Mouse (Mus musculus): Measurements from ENCODE around the gene Zfhx3. TPM values are rescaled to one million over a fixed set of nuclear protein-coding genes. Genes with fewer than 3 reads are reported as not detected.

The Zfhx3 gene
- total and polyA plus RNA-seq, 3 experiments = 0.23 to 2.5 TPM; not detected in 1

DNA sequence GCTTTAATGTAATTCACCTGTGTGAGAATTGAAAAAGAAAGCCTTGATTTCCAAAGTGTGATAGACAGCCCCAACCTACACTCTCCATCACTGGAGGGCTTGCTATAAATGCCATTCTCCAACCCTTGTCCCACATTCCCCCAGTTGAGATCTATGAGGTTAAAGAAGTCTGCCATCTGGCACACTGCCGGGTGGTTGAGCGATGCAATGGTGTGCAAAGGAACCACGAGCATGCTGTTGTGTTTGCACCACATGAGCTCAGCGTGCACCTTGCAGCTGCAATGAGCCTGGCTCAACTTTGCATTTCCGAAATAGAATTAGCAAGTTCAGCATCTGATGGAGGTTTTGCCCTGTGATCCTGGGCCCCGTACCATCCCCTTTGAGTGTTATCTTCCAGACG is 575.7 kb downstream of the Zfhx3 start:
- Histone ChIP-seq H3K9ac (ENCODE audit: control insufficient read depth, low read depth, low read length, poor library complexity, severe bottlenecking) (no peak overlapping the region), H3K36me3 (ENCODE audit: control insufficient read depth in 1 of 2, insufficient read depth in 2 of 2, low read length in 2 of 2) (no peaks in the 10 kb centered on the region), H3K27me3 (ENCODE audit: control insufficient read depth in 1 of 2, insufficient read depth in 2 of 2, low read length in 2 of 2) (no peaks in the 10 kb centered on the region), H3K27ac (ENCODE audit: control insufficient read depth, low read depth, low read length) (no peak overlapping the region), H3K79me2 (ENCODE audit: control insufficient read depth, insufficient read depth, low read length, poor library complexity) (no peaks in the 10 kb centered on the region), H3K4me1 (ENCODE audit: control insufficient read depth in 1 of 2, insufficient read depth in 2 of 2, low read length in 2 of 2) (no peaks in the 10 kb centered on the region), H3K4me3 (ENCODE audit: control insufficient read depth in 1 of 2, insufficient read depth in 1 of 2, low read depth in 2 of 2, low read length in 2 of 2) (no peak overlapping the region), H3K9me3 (replicated peaks; ENCODE audit: insufficient read depth, low read length) (no peaks in the 10 kb centered on the region)
- no peak for DNase-seq (ENCODE audit: low read depth, low spot score)
- TF ChIP-seq TAL1 (IDR thresholded peaks at IDR 0.05; ENCODE audit: low read length) (no peak), HCFC1 (IDR thresholded peaks at IDR 0.05; ENCODE audit: low read depth, low read length) (no peak), TBP (IDR thresholded peaks at IDR 0.05; ENCODE audit: low read depth, low read length) (no peak)

DNA sequence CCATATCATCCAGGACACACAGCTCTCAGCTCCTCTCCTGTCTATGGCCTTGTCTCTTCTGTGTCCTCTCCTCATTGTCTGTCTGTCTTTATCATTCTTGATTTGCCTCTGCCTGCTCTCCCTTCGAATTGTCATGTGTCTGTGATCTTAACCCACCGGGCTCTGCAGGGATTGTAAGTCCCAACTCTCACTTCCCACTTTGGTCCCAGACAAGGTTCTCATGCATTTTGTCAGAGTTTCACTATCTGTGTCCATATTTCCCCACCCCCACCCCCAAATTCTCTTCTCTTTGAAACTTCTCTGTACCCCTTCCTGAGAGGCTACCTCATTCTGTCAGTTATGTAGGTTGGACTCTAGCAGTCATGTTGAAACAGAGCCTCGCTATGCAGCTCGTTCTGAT is 579.6 kb downstream of the Zfhx3 start:
- no peak for DNase-seq (ENCODE audit: low read depth, low spot score)
- no peak for TF ChIP-seq USF2 (IDR thresholded peaks at IDR 0.05; ENCODE audit: borderline replicate concordance in 1 of 2, insufficient read depth in 1 of 2, low read depth in 1 of 2, low read length in 2 of 2)
- TF ChIP-seq ZMIZ1 (IDR thresholded peaks at IDR 0.05; ENCODE audit: low read depth, low read length) = no peak
- no peak for TF ChIP-seq POLR2A (IDR thresholded peaks at IDR 0.05; ENCODE audit: control insufficient read depth in 1 of 2, insufficient read depth in 1 of 2, low read depth in 1 of 2, low read length in 2 of 2, poor library complexity in 1 of 2)
- H3K79me2 ChIP-seq (ENCODE audit: control insufficient read depth, insufficient read depth, low read length, poor library complexity) = no peaks in the 10 kb centered on the region
- H3K27ac ChIP-seq (ENCODE audit: control insufficient read depth, low read depth, low read length) = no peak overlapping the region
- no peak overlapping the region for H3K9ac ChIP-seq (ENCODE audit: control insufficient read depth, low read depth, low read length, poor library complexity, severe bottlenecking)
- no peaks in the 10 kb centered on the region for H3K36me3 ChIP-seq (ENCODE audit: control insufficient read depth in 1 of 2, insufficient read depth in 2 of 2, low read length in 2 of 2)
- H3K4me3 ChIP-seq (ENCODE audit: control insufficient read depth in 1 of 2, insufficient read depth in 1 of 2, low read depth in 2 of 2, low read length in 2 of 2) = no peak overlapping the region
- no peaks in the 10 kb centered on the region for H3K4me1 ChIP-seq (ENCODE audit: control insufficient read depth in 1 of 2, insufficient read depth in 2 of 2, low read length in 2 of 2)
- no peaks in the 10 kb centered on the region for H3K9me3 ChIP-seq (replicated peaks; ENCODE audit: insufficient read depth, low read length)
- H3K27me3 ChIP-seq (ENCODE audit: control insufficient read depth in 1 of 2, insufficient read depth in 2 of 2, low read length in 2 of 2) = no peaks in the 10 kb centered on the region

DNA sequence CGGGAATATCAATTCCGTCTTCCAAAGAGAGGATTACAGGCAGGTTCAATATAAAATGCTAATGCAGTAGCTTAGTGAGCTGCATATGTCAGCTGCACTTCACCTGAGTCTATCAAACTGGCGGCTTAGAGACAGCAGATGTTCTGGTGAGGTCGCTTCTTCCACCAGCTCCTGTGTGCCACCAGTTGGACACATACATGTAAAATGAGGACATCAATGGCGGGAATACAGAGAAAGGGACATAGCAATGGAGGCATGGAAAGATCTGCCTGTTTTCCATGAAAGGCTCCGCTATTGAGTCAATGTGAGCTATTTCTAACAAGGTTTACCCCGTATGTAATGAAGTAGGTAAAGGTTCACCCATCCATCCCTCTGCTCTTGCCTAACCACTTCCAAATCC is 587.0 kb downstream of the Zfhx3 start:
- no peaks in the 10 kb centered on the region for H3K9me3 ChIP-seq (replicated peaks; ENCODE audit: insufficient read depth, low read length)

More for the DNA sequence above, 587.0 kb downstream of the Zfhx3 start:
- no peaks in the 10 kb centered on the region for H3K36me3 ChIP-seq (ENCODE audit: control insufficient read depth in 1 of 2, insufficient read depth in 2 of 2, low read length in 2 of 2)
- H3K27ac ChIP-seq (ENCODE audit: control insufficient read depth, low read depth, low read length) = no peak overlapping the region
- no peaks in the 10 kb centered on the region for H3K4me1 ChIP-seq (ENCODE audit: control insufficient read depth in 1 of 2, insufficient read depth in 2 of 2, low read length in 2 of 2)
- H3K27me3 ChIP-seq (ENCODE audit: control insufficient read depth in 1 of 2, insufficient read depth in 2 of 2, low read length in 2 of 2) = no peaks in the 10 kb centered on the region
- no peak for DNase-seq (ENCODE audit: low read depth, low spot score)
- H3K4me3 ChIP-seq (ENCODE audit: control insufficient read depth in 1 of 2, insufficient read depth in 1 of 2, low read depth in 2 of 2, low read length in 2 of 2) = no peak overlapping the region
- TF ChIP-seq TAL1 (IDR thresholded peaks at IDR 0.05; ENCODE audit: low read length) = no peak
- TF ChIP-seq MEF2A (IDR thresholded peaks at IDR 0.05; ENCODE audit: extremely low read depth, insufficient replicate concordance, low read depth, low read length, poor library complexity, severe bottlenecking) = no peak
- TF ChIP-seq UBTF (IDR thresholded peaks at IDR 0.05; ENCODE audit: borderline replicate concordance, insufficient read depth, low read depth, low read length) = no peak
- TF ChIP-seq E2F4 (IDR thresholded peaks at IDR 0.05; ENCODE audit: borderline replicate concordance, low read depth, low read length) = no peak
- TF ChIP-seq HCFC1 (IDR thresholded peaks at IDR 0.05; ENCODE audit: low read depth, low read length) = no peak
- TF ChIP-seq POLR2AphosphoS2 (IDR thresholded peaks at IDR 0.05; ENCODE audit: low read length) = no peak
- no peak for TF ChIP-seq TBP (IDR thresholded peaks at IDR 0.05; ENCODE audit: low read depth, low read length)
- TF ChIP-seq BHLHE40 (IDR thresholded peaks at IDR 0.05; ENCODE audit: borderline replicate concordance, low read depth, low read length) = no peak
- TF ChIP-seq SIN3A (IDR thresholded peaks at IDR 0.05; ENCODE audit: low read length) = no peak
- no peak for TF ChIP-seq EP300 (IDR thresholded peaks at IDR 0.05; ENCODE audit: low read depth in 1 of 2, low read length in 2 of 2)
- no peak for TF ChIP-seq MAZ (IDR thresholded peaks at IDR 0.05; ENCODE audit: low read depth, low read length)
- no peak for TF ChIP-seq USF1 (IDR thresholded peaks at IDR 0.05; ENCODE audit: low read depth, low read length)
- TF ChIP-seq MYB (IDR thresholded peaks at IDR 0.05; ENCODE audit: low read depth, low read length) = no peak
- TF ChIP-seq POLR2AphosphoS5 (IDR thresholded peaks at IDR 0.05; ENCODE audit: borderline replicate concordance, low read depth, low read length) = no peak
- TF ChIP-seq MYC (IDR thresholded peaks at IDR 0.05; ENCODE audit: low read depth, low read length) = no peak
- TF ChIP-seq NELFE (IDR thresholded peaks at IDR 0.05; ENCODE audit: low read depth, low read length) = no peak
- no peak for TF ChIP-seq RAD21 (IDR thresholded peaks at IDR 0.05; ENCODE audit: low read depth, low read length)
- H3K79me2 ChIP-seq (ENCODE audit: control insufficient read depth, insufficient read depth, low read length, poor library complexity) = no peaks in the 10 kb centered on the region
- no peak overlapping the region for H3K9ac ChIP-seq (ENCODE audit: control insufficient read depth, low read depth, low read length, poor library complexity, severe bottlenecking)

Measured in MEL (cell line).